Mouse (Mus musculus) embryonic fibroblast, embryonic 13.5 days (primary cell): ENCODE measurements around the gene Gm2a.

Experiments
- CTCF ChIP-seq: IDR thresholded peaks from 2 replicates; pipeline ENCODE4 v1.5.1; 2011; ENCODE audit warnings: mild to moderate bottlenecking, control low read depth, low read length, moderate library complexity, borderline replicate concordance; ENCODE audit not compliant: insufficient read depth
- POLR2A ChIP-seq: IDR thresholded peaks from 2 replicates; pipeline ENCODE4 v1.6.1; 2011; ENCODE audit warnings: low read depth, mild to moderate bottlenecking, control low read depth, low read length, moderate library complexity

- TF ChIP-seq CTCF: no peak
- TF ChIP-seq POLR2A: no peak
These were observed 39.0 kb downstream of the Gm2a start for GRCm38 (mm10) chr11:55136770-55137547.
